Mouse (Mus musculus) CD4-positive naive resting alpha-beta T cell, adult 57 days (primary cell): Measurements from ENCODE around the gene Cfap61. TPM values are rescaled to one million over a fixed set of nuclear protein-coding genes. Genes with fewer than 3 reads are reported as not detected.

Experiments used
- total RNA-seq: library from RNA; stranded (reverse); gene quantifications from one replicate; pipeline ENCODE4 v1.2.4, GENCODE M21; 2023

Gene Cfap61
- total RNA-seq: not detected

DNA sequence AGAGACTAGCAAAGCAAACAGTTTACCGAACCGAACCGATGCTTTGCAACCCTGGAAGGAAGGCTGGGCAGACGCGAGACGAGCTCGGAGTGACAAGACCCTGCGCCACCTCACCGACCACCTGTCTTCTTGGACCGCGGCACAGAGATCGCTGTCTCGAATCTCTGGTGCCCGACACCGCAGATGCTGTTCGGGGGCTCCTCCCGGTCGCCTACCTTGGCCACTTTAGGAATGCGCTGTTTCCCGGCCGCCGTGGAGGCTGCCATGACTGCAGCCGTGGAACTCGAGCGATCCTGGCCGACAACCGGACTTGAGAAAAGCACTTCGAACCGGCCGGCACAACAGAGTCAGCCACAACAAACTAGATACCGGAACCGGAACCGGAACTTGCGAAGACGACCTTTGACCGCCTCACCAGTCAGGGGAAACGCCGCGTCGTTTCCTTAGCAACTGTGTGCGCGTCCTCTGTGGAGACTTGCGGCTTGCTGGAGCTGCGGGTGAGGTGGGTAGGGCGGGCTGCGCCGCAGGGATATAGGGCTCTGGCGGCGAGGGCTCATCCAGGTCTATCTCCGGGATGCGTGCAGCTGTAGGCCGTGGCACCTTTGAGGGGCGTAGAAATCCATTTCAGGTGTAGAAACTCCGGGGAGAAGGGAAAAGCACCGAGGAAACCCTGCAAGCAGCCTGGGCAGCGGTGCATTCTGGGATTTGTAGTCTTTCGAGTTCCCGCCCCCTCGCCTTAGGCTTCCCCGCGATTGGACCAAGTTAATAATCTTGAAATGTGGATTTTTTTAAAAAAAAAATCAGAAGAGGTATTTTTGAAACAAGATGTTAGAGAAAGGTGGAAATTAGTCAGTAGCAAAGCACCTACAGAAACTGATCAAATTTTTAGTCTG, at the start of gene Cfap61, which contains the start of gene Crnkl1:
Gene Cfap61 (plus strand): TSS at position 446 of the 893 bp plus-strand sequence.
Gene Crnkl1 (minus strand): TSS at position 676 of the 893 bp plus-strand sequence.

DNA sequence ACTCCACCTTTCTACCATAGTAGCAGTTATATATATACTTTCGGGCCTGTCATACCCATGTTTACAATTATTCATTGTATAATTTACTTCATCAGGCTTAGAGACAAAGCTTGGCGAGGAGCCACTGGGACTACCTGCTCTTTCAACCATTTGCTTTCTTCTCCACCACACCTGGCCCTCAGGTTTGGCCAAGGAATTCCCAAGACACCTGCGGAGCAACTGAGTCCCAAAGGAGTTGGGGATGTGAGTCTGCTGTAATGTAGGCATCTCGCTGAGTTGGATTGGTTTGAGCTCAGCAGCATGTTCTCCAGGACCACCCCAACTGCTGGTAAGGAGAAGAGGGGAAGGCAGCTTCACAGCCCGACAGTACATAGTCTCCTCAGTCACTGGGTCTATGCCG, 32.7 kb upstream of the Cfap61 start, which contains the start of gene Naa20:
Gene Naa20 (plus strand): TSS at position 239 of the 400 bp plus-strand sequence.

DNA sequence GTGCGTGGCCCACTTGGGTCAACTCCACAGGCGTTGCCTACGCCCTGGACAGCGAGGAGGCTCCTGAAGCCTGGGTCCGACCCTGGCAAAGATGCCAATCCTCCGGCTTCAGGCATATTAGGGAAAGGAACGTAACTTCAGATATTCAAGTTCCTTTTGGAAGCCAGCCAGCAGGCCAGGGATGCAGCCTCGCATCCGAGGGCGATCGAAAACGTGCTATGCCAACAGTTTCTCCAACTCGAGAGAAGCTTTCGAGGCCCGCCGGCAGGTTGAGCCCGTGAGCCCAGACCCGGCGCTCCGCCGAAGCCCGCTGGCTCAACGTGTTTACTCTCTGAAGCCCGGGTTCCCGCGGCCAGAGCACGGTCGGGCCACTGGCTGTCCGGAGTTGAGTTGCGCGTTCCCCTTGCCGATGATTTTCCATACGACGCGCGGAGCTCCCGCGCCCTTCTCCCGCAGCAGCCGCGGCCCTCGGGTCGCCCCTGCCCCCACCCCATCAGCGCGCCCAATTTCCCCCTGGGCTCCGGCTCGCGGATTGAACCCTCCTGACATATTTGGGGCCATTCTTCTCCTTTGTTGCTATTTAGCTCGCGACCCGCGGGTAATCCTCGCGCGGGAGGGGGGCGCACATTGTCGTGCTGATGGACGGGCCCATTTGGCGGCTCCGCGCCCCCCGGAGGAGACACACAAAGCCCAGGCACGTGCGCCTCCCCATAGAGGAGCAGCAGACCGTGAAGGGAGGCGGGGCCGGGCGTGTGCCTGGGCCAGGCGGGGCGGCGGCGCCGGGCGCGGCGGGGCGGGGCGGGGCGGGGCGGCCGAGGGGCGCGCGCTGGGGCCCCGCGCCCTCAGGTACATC, 286.7 kb downstream of the Cfap61 start, which contains the start of gene Insm1:
Gene Insm1 (plus strand): TSS at position 846 of the 853 bp plus-strand sequence.

Other genes with a start within 250 kb of the Cfap61 start
- gene Naa20, start 32.7 kb upstream of the Cfap61 start, total RNA-seq: 30.3 TPM
- gene Crnkl1, start 230 bp downstream of the Cfap61 start, total RNA-seq: 46.9 TPM